Comparison of ENCODE assay signal across 13 mouse cellular contexts in genomic region chr4:65814176-65814535, GRCm38 (mm10).
A peak's percentile ranks its signal among the peaks of the same experiment; 100 is the strongest.
DNase-seq lines count a peak whose midpoint lies in the region; ATAC-seq lines count a peak whose summit lies in the region.
"Had no signal": no experiment of that assay in that cellular context is flagged by ENCODE, and none has a peak within 500 bp of the region (broad histone marks: within the 10 kb centered on the region; RNA-seq: fewer than 3 reads in every experiment).

No protein-coding gene starts in this region.

- ATAC-seq in forebrain, embryonic 15.5 days (replicated peaks), result 0 out of 2 replicates have a peak, but pooled peaks have one; percentile 55
- ATAC-seq in forebrain, embryonic 11.5 days (replicated peaks; ENCODE audit: low FRiP score), result no peak
- peak; percentile 87 for ATAC-seq in heart, embryonic 15.5 days (replicated peaks; ENCODE audit: insufficient number of reproducible peaks, insufficient read depth, low FRiP score, low read depth)
- ATAC-seq: inflammation-experienced regulatory T-cells, adult 6 months had no signal

- no peaks in the 10 kb centered on the region for H3K9me3 ChIP-seq in forebrain, embryonic 15.5 days
- no peaks in the 10 kb centered on the region for H3K9me3 ChIP-seq in forebrain, embryonic 11.5 days (ENCODE audit: control insufficient read depth, low read length)
- H3K9me3 ChIP-seq in heart, embryonic 15.5 days (replicated peaks), result no peaks in the 10 kb centered on the region
- no peaks in the 10 kb centered on the region for H3K9me3 ChIP-seq in midbrain, embryonic 10.5 days (replicated peaks)
- H3K9me3 ChIP-seq: neural tube, embryonic 15.5 days had no signal

- WGBS in forebrain, embryonic 15.5 days, result 67% methylated on average over 2 of the region's 2 CpGs
- 90% methylated on average over 2 of the region's 2 CpGs for WGBS in forebrain, embryonic 11.5 days
- 39% methylated on average over 2 of the region's 2 CpGs for WGBS in heart, embryonic 15.5 days
- WGBS in midbrain, embryonic 10.5 days, result 98% methylated on average over 2 of the region's 2 CpGs

- H3K4me3 ChIP-seq in forebrain, embryonic 15.5 days, result no peak overlapping the region
- H3K4me3 ChIP-seq in forebrain, embryonic 11.5 days (ENCODE audit: low read depth, low read length), result no peak overlapping the region
- H3K4me3 ChIP-seq in heart, embryonic 15.5 days, result no peak overlapping the region
- H3K4me3 ChIP-seq in midbrain, embryonic 10.5 days, result no peak overlapping the region
- H3K4me3 ChIP-seq: neural tube, embryonic 15.5 days had no signal

- no peak overlapping the region for H3K4me2 ChIP-seq in forebrain, embryonic 15.5 days (replicated peaks)
- no peak overlapping the region for H3K4me2 ChIP-seq in forebrain, embryonic 11.5 days (ENCODE audit: low read depth, low read length, severe bottlenecking)
- H3K4me2 ChIP-seq in heart, embryonic 15.5 days, result no peak overlapping the region
- H3K4me2 ChIP-seq: neural tube, embryonic 15.5 days had no signal

- H3K9ac ChIP-seq in forebrain, embryonic 15.5 days (replicated peaks), result no peak overlapping the region
- no peak overlapping the region for H3K9ac ChIP-seq in forebrain, embryonic 11.5 days (ENCODE audit: low read length)
- H3K9ac ChIP-seq in heart, embryonic 15.5 days, result no peak overlapping the region
- H3K9ac ChIP-seq: neural tube, embryonic 15.5 days had no signal

- H3K4me1 ChIP-seq in forebrain, embryonic 15.5 days, result no peaks in the 10 kb centered on the region
- no peaks in the 10 kb centered on the region for H3K4me1 ChIP-seq in forebrain, embryonic 11.5 days (replicated peaks; ENCODE audit: control insufficient read depth, insufficient read depth, low read length)
- peaks cover 6% of the 10 kb centered on the region for H3K4me1 ChIP-seq in heart, embryonic 15.5 days (replicated peaks)
- no peaks in the 10 kb centered on the region for H3K4me1 ChIP-seq in midbrain, embryonic 10.5 days
- H3K4me1 ChIP-seq: neural tube, embryonic 15.5 days had no signal

- H3K27ac ChIP-seq in forebrain, embryonic 15.5 days (replicated peaks), result no peak overlapping the region
- H3K27ac ChIP-seq in forebrain, embryonic 11.5 days (ENCODE audit: low read depth, low read length), result no peak overlapping the region
- peak overlapping the region; percentile 88 for H3K27ac ChIP-seq in heart, embryonic 15.5 days
- H3K27ac ChIP-seq in midbrain, embryonic 10.5 days (replicated peaks), result no peak overlapping the region
- H3K27ac ChIP-seq: neural tube, embryonic 15.5 days had no signal

- no peaks in the 10 kb centered on the region for H3K36me3 ChIP-seq in forebrain, embryonic 15.5 days
- no peaks in the 10 kb centered on the region for H3K36me3 ChIP-seq in forebrain, embryonic 11.5 days (ENCODE audit: control insufficient read depth, insufficient read depth, low read length)
- H3K36me3 ChIP-seq in heart, embryonic 15.5 days, result no peaks in the 10 kb centered on the region
- H3K36me3 ChIP-seq in midbrain, embryonic 10.5 days, result no peaks in the 10 kb centered on the region
- H3K36me3 ChIP-seq: neural tube, embryonic 15.5 days had no signal

- no peaks in the 10 kb centered on the region for H3K27me3 ChIP-seq in forebrain, embryonic 15.5 days
- H3K27me3 ChIP-seq in forebrain, embryonic 11.5 days (ENCODE audit: control insufficient read depth, insufficient read depth, low read length), result no peaks in the 10 kb centered on the region
- H3K27me3 ChIP-seq in heart, embryonic 15.5 days, result no peaks in the 10 kb centered on the region
- no peaks in the 10 kb centered on the region for H3K27me3 ChIP-seq in midbrain, embryonic 10.5 days (ENCODE audit: low read depth, poor library complexity, severe bottlenecking)
- H3K27me3 ChIP-seq: neural tube, embryonic 15.5 days had no signal

- no peak for DNase-seq in forebrain, embryonic 11.5 days (ENCODE audit: low spot score)
- DNase-seq in cerebellum, adult 11 months, result peak; percentile 32
- DNase-seq in gastrocnemius, adult 8-10 months (ENCODE audit: low spot score in 2 of 2), result peak; percentile 10 to 33
- DNase-seq in embryo, embryonic 10.5 days (ENCODE audit: low spot score), result no peak
- DNase-seq in adrenal gland, adult 18-20 months (ENCODE audit: low spot score in 2 of 2), result no peak
- no peak for DNase-seq in midbrain, embryonic 10.5 days (ENCODE audit: low spot score)
- DNase-seq: kidney, postnatal 36 days; lung, adult 18-20 months; thymus, adult 2 months had no signal

Comparison
In these comparisons a context has a peak if more than half of its experiments do, and no peak if none do; other contexts are left out.
1. DNase-seq: peak in cerebellum, adult 11 months (single experiment) and gastrocnemius, adult 8-10 months (2 of 2); none in forebrain, embryonic 11.5 days (single experiment), embryo, embryonic 10.5 days (single experiment), adrenal gland, adult 18-20 months (0 of 2) and midbrain, embryonic 10.5 days (single experiment).